Mouse (Mus musculus): ENCODE measurements around the gene Zmynd8. TPM values are rescaled to one million over a fixed set of nuclear protein-coding genes. Genes with fewer than 3 reads are reported as not detected.

Gene Zmynd8
- polyA plus RNA-seq, 1 experiment from 2014 or later: 63.4 TPM

- no peaks in the 10 kb centered on the region for H3K9me3 ChIP-seq (ENCODE audit: control insufficient read depth, low read length)
- H3K4me3 ChIP-seq (replicated peaks; ENCODE audit: low read length): 0 out of 2 replicates have a peak overlapping the region, but pooled peaks have one; percentile 2
- 2% methylated on average over 22 of the region's 22 CpGs for WGBS
Measured at GRCm38 (mm10) chr2:165857841-165858426, 40.9 kb downstream of the Zmynd8 start.

DNA sequence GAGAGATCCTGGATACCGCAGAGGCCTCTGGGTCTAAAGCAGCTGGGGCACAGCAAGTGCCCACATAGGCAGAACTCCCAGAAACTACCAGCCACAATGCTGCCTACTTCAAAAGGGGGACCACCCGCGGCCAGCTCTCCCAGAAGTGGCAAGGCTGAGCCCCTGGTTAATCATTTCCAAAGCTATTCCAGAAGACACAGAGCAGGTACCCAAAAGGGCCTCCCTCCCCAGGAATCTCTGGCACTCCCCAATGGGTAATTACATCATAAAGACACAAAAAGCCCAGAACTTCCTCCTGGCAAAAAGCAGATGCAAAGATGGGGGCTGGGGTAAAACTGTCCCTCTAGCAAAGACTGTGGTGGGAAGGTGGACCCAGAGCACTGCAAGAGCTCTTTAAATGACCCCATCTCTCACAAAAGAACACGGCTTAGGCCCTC, 41.4 kb downstream of the Zmynd8 start:
- no peak overlapping the region for H3K4me3 ChIP-seq (replicated peaks; ENCODE audit: low read length)
- no peak for ATAC-seq (ENCODE audit: low FRiP score)
- H3K27ac ChIP-seq: peak overlapping the region; percentile 91
- no peaks in the 10 kb centered on the region for H3K27me3 ChIP-seq (ENCODE audit: control insufficient read depth, insufficient read depth, low read length)
- H3K9me3 ChIP-seq (ENCODE audit: control insufficient read depth, low read length): no peaks in the 10 kb centered on the region
- WGBS: 6% methylated on average over 4 of the region's 4 CpGs
- peak overlapping the region; percentile 55 for H3K9ac ChIP-seq
- peaks cover 63% of the 10 kb centered on the region for H3K4me1 ChIP-seq (replicated peaks; ENCODE audit: control insufficient read depth, insufficient read depth, low read length)
- peak overlapping the region; percentile 39 for H3K4me2 ChIP-seq (replicated peaks)
- H3K36me3 ChIP-seq (replicated peaks; ENCODE audit: control insufficient read depth, insufficient read depth): no peaks in the 10 kb centered on the region
- DNase-seq (ENCODE audit: low spot score): no peak

More at GRCm38 (mm10) chr2:165857841-165858426, 40.9 kb downstream of the Zmynd8 start:
- Histone ChIP-seq H3K27me3 (ENCODE audit: control insufficient read depth, insufficient read depth, low read length) (no peaks in the 10 kb centered on the region), H3K4me2 (replicated peaks) (peak overlapping the region; percentile 39), H3K27ac (peak overlapping the region; percentile 91), H3K4me1 (replicated peaks; ENCODE audit: control insufficient read depth, insufficient read depth, low read length) (peaks cover 60% of the 10 kb centered on the region), H3K9ac (peak overlapping the region; percentile 55), H3K36me3 (replicated peaks; ENCODE audit: control insufficient read depth, insufficient read depth) (no peaks in the 10 kb centered on the region)
- DNase-seq (ENCODE audit: low spot score) (no peak), ATAC-seq (ENCODE audit: low FRiP score) (peak; percentile 15; the same call in 1 of the 2 replicates)

DNA sequence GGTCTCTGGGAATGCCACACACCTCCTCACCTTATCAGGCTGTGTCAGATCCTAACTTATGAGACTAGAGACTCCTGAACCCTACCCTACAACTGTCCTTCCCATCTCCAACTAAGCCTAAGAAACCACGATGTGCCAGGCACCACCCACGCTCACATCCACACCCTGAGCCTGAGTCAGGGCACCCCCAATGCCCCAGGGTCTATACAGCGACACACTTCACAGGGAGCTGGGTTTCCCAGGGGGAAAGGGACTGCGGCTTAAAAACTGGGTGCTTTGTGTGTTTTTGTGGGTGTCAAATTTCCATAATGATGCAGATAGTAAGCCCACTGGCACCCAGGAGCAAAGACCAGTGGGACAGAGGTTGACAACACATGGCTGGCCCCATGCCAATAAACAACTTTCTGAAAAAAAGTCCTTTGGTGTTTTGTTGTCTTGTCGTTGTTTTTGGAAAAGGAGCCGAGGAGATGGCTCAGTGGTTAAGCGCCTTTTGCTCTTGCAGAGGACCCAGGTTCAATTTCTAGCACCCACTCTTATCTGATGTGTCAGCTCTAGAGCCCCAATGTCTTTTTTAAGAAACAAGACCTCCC, 42.1 kb downstream of the Zmynd8 start:
- Histone ChIP-seq H3K36me3 (replicated peaks; ENCODE audit: control insufficient read depth, insufficient read depth) (peaks cover 5% of the 10 kb centered on the region; the same call in 1 of the 2 replicates), H3K27ac (peak overlapping the region; percentile 91), H3K9me3 (ENCODE audit: control insufficient read depth, low read length) (no peaks in the 10 kb centered on the region), H3K9ac (no peak overlapping the region), H3K4me1 (replicated peaks; ENCODE audit: control insufficient read depth, insufficient read depth, low read length) (peaks cover 69% of the 10 kb centered on the region), H3K27me3 (ENCODE audit: control insufficient read depth, insufficient read depth, low read length) (no peaks in the 10 kb centered on the region), H3K4me3 (replicated peaks; ENCODE audit: low read length) (no peak overlapping the region), H3K4me2 (replicated peaks) (no peak overlapping the region)
- ATAC-seq (ENCODE audit: low FRiP score) (no peak), DNase-seq (ENCODE audit: low spot score) (no peak)
- WGBS: 67% methylated on average over 7 of the region's 7 CpGs

GRCm38 (mm10) chr2:165855641-165856301, 43.0 kb downstream of the Zmynd8 start:
- Histone ChIP-seq H3K4me1 (replicated peaks; ENCODE audit: control insufficient read depth, insufficient read depth, low read length) (peaks cover 69% of the 10 kb centered on the region), H3K9me3 (ENCODE audit: control insufficient read depth, low read length) (no peaks in the 10 kb centered on the region), H3K27me3 (ENCODE audit: control insufficient read depth, insufficient read depth, low read length) (no peaks in the 10 kb centered on the region), H3K27ac (0 out of 2 replicates have a peak overlapping the region, but pooled peaks have one; percentile 9), H3K36me3 (replicated peaks; ENCODE audit: control insufficient read depth, insufficient read depth) (peaks cover 14% of the 10 kb centered on the region; the same call in 1 of the 2 replicates), H3K4me3 (replicated peaks; ENCODE audit: low read length) (no peak overlapping the region), H3K4me2 (replicated peaks) (no peak overlapping the region), H3K9ac (no peak overlapping the region)
- ATAC-seq (ENCODE audit: low FRiP score): peak; percentile 32; the same call in 1 of the 2 replicates
- WGBS: 39% methylated on average over 6 of the region's 6 CpGs
- DNase-seq (ENCODE audit: low spot score): no peak

GRCm38 (mm10) chr2:165854207-165854968, 44.4 kb downstream of the Zmynd8 start:
- no peak for DNase-seq (ENCODE audit: low spot score)
- H3K27me3 ChIP-seq (ENCODE audit: control insufficient read depth, insufficient read depth, low read length): no peaks in the 10 kb centered on the region
- H3K9me3 ChIP-seq (ENCODE audit: control insufficient read depth, low read length): no peaks in the 10 kb centered on the region
- H3K9ac ChIP-seq: no peak overlapping the region
- no peak overlapping the region for H3K4me2 ChIP-seq (replicated peaks)
- 46% methylated on average over 16 of the region's 16 CpGs for WGBS
- H3K36me3 ChIP-seq (replicated peaks; ENCODE audit: control insufficient read depth, insufficient read depth): peaks cover 24% of the 10 kb centered on the region
- no peak overlapping the region for H3K4me3 ChIP-seq (replicated peaks; ENCODE audit: low read length)
- ATAC-seq (ENCODE audit: low FRiP score): no peak; the same call in 1 of the 2 replicates
- peak overlapping the region; percentile 16 for H3K27ac ChIP-seq
- peaks cover 60% of the 10 kb centered on the region for H3K4me1 ChIP-seq (replicated peaks; ENCODE audit: control insufficient read depth, insufficient read depth, low read length)

DNA sequence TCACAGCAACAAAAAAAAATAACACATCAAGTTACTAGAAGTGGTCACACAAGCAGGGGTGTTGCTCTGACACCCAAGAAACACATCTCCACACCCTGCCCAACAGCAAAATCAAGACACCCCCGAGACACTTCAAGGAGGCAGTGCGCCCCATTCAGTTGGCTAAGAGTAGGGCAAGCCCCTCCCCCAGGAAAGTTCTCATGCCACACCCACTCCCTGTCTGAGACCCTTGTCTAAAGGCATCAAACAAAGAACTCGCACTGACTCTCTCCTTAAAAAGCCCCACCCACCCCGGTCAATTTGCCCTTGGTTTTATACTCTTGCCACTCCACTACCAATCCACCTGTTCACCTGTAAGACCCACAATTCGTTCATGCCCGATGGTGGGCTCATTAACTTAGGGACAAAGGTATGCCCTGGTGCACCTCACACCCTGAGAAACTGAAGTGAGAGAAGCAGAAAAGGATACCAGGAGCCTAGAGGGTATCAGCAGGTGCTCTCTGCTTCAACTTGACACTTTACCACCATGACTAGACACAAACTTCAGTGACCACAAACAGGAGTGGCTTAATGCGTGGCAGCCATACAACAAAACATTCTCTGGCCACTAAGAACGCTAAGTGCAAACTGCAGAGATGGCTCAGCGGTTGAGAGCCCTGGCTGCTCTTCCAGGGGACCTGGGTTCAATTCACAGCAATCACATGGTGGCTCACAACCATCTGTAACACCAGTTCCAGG, 45.8 kb downstream of the Zmynd8 start:
- no peak for ATAC-seq (ENCODE audit: low FRiP score)

DNA sequence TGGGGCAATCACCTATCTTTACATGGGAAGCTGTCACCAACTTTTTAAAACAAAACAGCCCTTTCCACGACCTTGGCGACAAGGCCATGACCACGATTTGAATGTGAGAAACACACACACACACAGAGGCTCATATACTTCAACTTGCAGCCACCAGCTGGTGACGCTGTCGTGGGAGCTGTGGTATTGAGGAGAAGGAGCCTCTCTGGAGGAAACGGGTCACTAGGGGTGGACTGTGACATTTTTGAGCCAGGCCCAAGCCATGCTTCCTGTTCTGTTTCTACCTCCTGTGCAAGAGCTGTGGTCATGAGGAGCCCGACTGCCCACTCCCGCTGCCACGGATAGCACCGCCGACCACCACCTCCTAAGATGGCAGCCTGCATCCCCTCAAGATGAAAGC, 46.4 kb downstream of the Zmynd8 start:
- Histone ChIP-seq H3K9ac (no peak overlapping the region), H3K4me1 (replicated peaks; ENCODE audit: control insufficient read depth, insufficient read depth, low read length) (peaks cover 50% of the 10 kb centered on the region), H3K4me2 (replicated peaks) (no peak overlapping the region), H3K27ac (no peak overlapping the region), H3K36me3 (replicated peaks; ENCODE audit: control insufficient read depth, insufficient read depth) (peaks cover 31% of the 10 kb centered on the region), H3K4me3 (replicated peaks; ENCODE audit: low read length) (no peak overlapping the region), H3K27me3 (ENCODE audit: control insufficient read depth, insufficient read depth, low read length) (no peaks in the 10 kb centered on the region), H3K9me3 (ENCODE audit: control insufficient read depth, low read length) (no peaks in the 10 kb centered on the region)
- ATAC-seq (ENCODE audit: low FRiP score) (no peak), DNase-seq (ENCODE audit: low spot score) (no peak)
- 93% methylated on average over 11 of the region's 11 CpGs for WGBS

More for the DNA sequence above, 45.8 kb downstream of the Zmynd8 start:
- Histone ChIP-seq H3K36me3 (replicated peaks; ENCODE audit: control insufficient read depth, insufficient read depth) (peaks cover 31% of the 10 kb centered on the region), H3K27me3 (ENCODE audit: control insufficient read depth, insufficient read depth, low read length) (no peaks in the 10 kb centered on the region), H3K4me2 (replicated peaks) (no peak overlapping the region), H3K4me1 (replicated peaks; ENCODE audit: control insufficient read depth, insufficient read depth, low read length) (peaks cover 56% of the 10 kb centered on the region), H3K27ac (no peak overlapping the region), H3K4me3 (replicated peaks; ENCODE audit: low read length) (no peak overlapping the region), H3K9me3 (ENCODE audit: control insufficient read depth, low read length) (no peaks in the 10 kb centered on the region), H3K9ac (no peak overlapping the region)
- WGBS: 87% methylated on average over 9 of the region's 9 CpGs
- no peak for DNase-seq (ENCODE audit: low spot score)

- H3K4me1 ChIP-seq (replicated peaks; ENCODE audit: control insufficient read depth, insufficient read depth, low read length): peaks cover 45% of the 10 kb centered on the region
Measured at GRCm38 (mm10) chr2:165851811-165852415, 46.9 kb downstream of the Zmynd8 start.

More at GRCm38 (mm10) chr2:165851811-165852415, 46.9 kb downstream of the Zmynd8 start:
- H3K9me3 ChIP-seq (ENCODE audit: control insufficient read depth, low read length): no peaks in the 10 kb centered on the region
- H3K27me3 ChIP-seq (ENCODE audit: control insufficient read depth, insufficient read depth, low read length): no peaks in the 10 kb centered on the region
- H3K4me3 ChIP-seq (replicated peaks; ENCODE audit: low read length): no peak overlapping the region
- DNase-seq (ENCODE audit: low spot score) (no peak), ATAC-seq (ENCODE audit: low FRiP score) (no peak)
- peaks cover 31% of the 10 kb centered on the region for H3K36me3 ChIP-seq (replicated peaks; ENCODE audit: control insufficient read depth, insufficient read depth)
- H3K9ac ChIP-seq: peak overlapping the region; percentile 16; the same call in 1 of the 2 replicates
- WGBS: 88% methylated on average over 13 of the region's 13 CpGs
- no peak overlapping the region for H3K4me2 ChIP-seq (replicated peaks)
- H3K27ac ChIP-seq: peak overlapping the region; percentile 36; the same call in 1 of the 2 replicates

Data from hindbrain, embryonic 14.5 days (tissue).